Mouse (Mus musculus): ENCODE data around the gene Cemip. TPM values are rescaled to one million over a fixed set of nuclear protein-coding genes. Genes with fewer than 3 reads are reported as not detected.

The Cemip gene
- total and polyA plus RNA-seq, 3 experiments: under 0.01 TPM; not detected in 2

DNA sequence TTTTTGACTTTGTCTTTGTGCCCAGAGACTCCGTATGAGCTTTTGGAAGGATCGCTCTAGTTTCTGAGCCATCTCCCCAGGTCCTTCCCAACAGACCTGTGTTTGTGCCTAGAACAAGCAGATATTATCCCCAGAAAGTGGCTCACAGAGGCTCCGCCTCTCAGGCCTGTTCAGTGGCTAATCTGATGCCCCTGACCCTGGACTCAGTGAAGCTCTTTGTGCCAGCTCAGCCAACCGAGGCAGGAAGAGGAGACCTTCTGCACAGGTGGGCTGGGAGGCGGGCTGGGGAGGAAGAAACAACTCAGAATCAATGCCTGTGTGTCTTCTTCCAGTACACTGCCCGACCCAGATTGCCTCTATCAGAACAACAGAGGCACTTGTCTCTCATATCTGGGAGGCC lies 81.9 kb downstream of the Cemip start:
- Histone ChIP-seq H3K4me3 (replicated peaks in 1 of 3; ENCODE audit: low read depth in 2 of 3, low read length in 2 of 3, poor library complexity in 1 of 3) (no peak overlapping the region), H3K27me3 (replicated peaks) (peaks cover 17% of the 10 kb centered on the region), H3K4me1 (ENCODE audit: control insufficient read depth in 1 of 2, insufficient read depth in 2 of 2) (no peaks in the 10 kb centered on the region; a peak in 1 of 4 replicates), H3K79me2 (replicated peaks; ENCODE audit: control insufficient read depth, extremely low read depth, insufficient read depth, poor library complexity, severe bottlenecking) (no peaks in the 10 kb centered on the region), H3K27ac (ENCODE audit: insufficient read depth, low read depth) (no peak overlapping the region), H3K4me2 (ENCODE audit: insufficient read depth, low read depth, poor library complexity, severe bottlenecking) (no peak overlapping the region), H3K9ac (ENCODE audit: insufficient read depth, low read depth) (no peak overlapping the region), H3K36me3 (replicated peaks in 1 of 2; ENCODE audit: control insufficient read depth in 1 of 2, insufficient read depth in 1 of 2, low read length in 1 of 2) (no peaks in the 10 kb centered on the region), H3K9me3 (replicated peaks; ENCODE audit: low read length) (no peaks in the 10 kb centered on the region)
- dilution Hi-C loops (cut with MboI; ENCODE audit: extremely low pct_ligation_motif_present, extremely low pct_unique_long_range_greater_than_20kb, low sequenced_read_pairs): no loop called here
- no peak for DNase-seq (ENCODE audit: extremely low read depth)
- in situ Hi-C loops (cut with MboI; ENCODE audit: low pct_ligation_motif_present, low pct_unique_long_range_greater_than_20kb, low sequenced_read_pairs): no loop called here
- TF ChIP-seq ZKSCAN1 (IDR thresholded peaks at IDR 0.05; ENCODE audit: borderline replicate concordance, low read depth, low read length) (no peak), RAD21 (IDR thresholded peaks at IDR 0.05; ENCODE audit: low read depth, low read length) (no peak), SMC3 (IDR thresholded peaks at IDR 0.05; ENCODE audit: low read depth, low read length) (no peak), GABPA (IDR thresholded peaks at IDR 0.05; ENCODE audit: insufficient replicate concordance, low read depth, low read length) (no peak), MXI1 (IDR thresholded peaks at IDR 0.05; ENCODE audit: low read depth, low read length) (no peak), BHLHE40 (IDR thresholded peaks at IDR 0.05; ENCODE audit: low read depth, low read length) (no peak), RCOR1 (conservative IDR thresholded peaks at IDR 0.05; ENCODE audit: low read depth, low read length) (no peak), JUND (conservative IDR thresholded peaks at IDR 0.05; ENCODE audit: low read depth, low read length) (no peak), MAZ (IDR thresholded peaks at IDR 0.05; ENCODE audit: low read depth, low read length) (no peak), POLR2A (IDR thresholded peaks at IDR 0.05; ENCODE audit: low read depth, low read length) (no peak), NRF1 (IDR thresholded peaks at IDR 0.05; ENCODE audit: low read depth, low read length) (no peak), ZC3H11A (IDR thresholded peaks at IDR 0.05; ENCODE audit: low read depth, low read length) (no peak), TCF12 (IDR thresholded peaks at IDR 0.05; ENCODE audit: low read depth, low read length) (no peak), E2F4 (IDR thresholded peaks at IDR 0.05; ENCODE audit: insufficient replicate concordance, low read depth, low read length) (no peak), ZMIZ1 (IDR thresholded peaks at IDR 0.05; ENCODE audit: low read depth, low read length) (no peak)

DNA sequence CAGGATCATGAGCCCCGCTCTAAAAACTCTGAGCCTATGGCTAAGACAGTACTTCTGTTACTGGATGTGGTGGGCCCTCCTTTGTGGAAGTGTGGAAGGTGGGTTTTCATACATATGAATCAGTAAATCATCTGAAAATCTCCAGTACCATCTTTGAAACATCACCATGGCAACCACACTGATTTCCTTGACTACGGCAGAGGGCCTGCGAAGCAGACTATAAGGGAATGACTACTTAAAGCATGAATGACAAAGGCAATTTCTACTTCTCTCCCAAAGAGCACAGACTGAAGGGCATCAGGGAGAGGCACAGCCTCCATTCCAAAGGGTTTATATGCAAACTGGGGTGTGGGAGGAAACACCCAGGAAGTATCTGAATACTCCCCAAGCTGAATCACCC lies 84.8 kb downstream of the Cemip start:
- no peak overlapping the region for H3K4me3 ChIP-seq (replicated peaks in 1 of 3; ENCODE audit: low read depth in 2 of 3, low read length in 2 of 3, poor library complexity in 1 of 3)
- no peak overlapping the region for H3K27ac ChIP-seq (ENCODE audit: insufficient read depth, low read depth)
- H3K36me3 ChIP-seq (replicated peaks in 1 of 2; ENCODE audit: control insufficient read depth in 1 of 2, insufficient read depth in 1 of 2, low read length in 1 of 2): no peaks in the 10 kb centered on the region
- H3K4me2 ChIP-seq (ENCODE audit: insufficient read depth, low read depth, poor library complexity, severe bottlenecking): no peak overlapping the region
- H3K27me3 ChIP-seq (replicated peaks): peaks cover 37% of the 10 kb centered on the region
- no peak overlapping the region for H3K9ac ChIP-seq (ENCODE audit: insufficient read depth, low read depth)
- no peak for DNase-seq (ENCODE audit: extremely low read depth)
- H3K79me2 ChIP-seq (replicated peaks; ENCODE audit: control insufficient read depth, extremely low read depth, insufficient read depth, poor library complexity, severe bottlenecking): no peaks in the 10 kb centered on the region
- TF ChIP-seq MYC (IDR thresholded peaks at IDR 0.05; ENCODE audit: low read depth, low read length) (no peak), MAX (IDR thresholded peaks at IDR 0.05; ENCODE audit: low read length) (no peak), MEF2A (IDR thresholded peaks at IDR 0.05; ENCODE audit: borderline replicate concordance, low read depth, low read length) (no peak), ZNF384 (IDR thresholded peaks at IDR 0.05; ENCODE audit: low read depth, low read length) (no peak), ETS1 (conservative IDR thresholded peaks at IDR 0.05; ENCODE audit: low read depth, low read length) (no peak), KAT2A (IDR thresholded peaks at IDR 0.05; ENCODE audit: insufficient replicate concordance, low read length) (no peak), POLR2A (IDR thresholded peaks at IDR 0.05; ENCODE audit: low read depth, low read length) (no peak), EP300 (IDR thresholded peaks at IDR 0.05; ENCODE audit: low read length) (no peak), MAFK (IDR thresholded peaks at IDR 0.05; ENCODE audit: insufficient replicate concordance, low read length) (no peak), MAZ (IDR thresholded peaks at IDR 0.05; ENCODE audit: low read depth, low read length) (no peak), UBTF (IDR thresholded peaks at IDR 0.05; ENCODE audit: low read depth, low read length) (no peak), JUND (conservative IDR thresholded peaks at IDR 0.05; ENCODE audit: low read depth, low read length) (no peak), PAX5 (IDR thresholded peaks at IDR 0.05; ENCODE audit: low read length) (no peak), BHLHE40 (IDR thresholded peaks at IDR 0.05; ENCODE audit: low read depth, low read length) (no peak)
- dilution Hi-C loops (cut with MboI; ENCODE audit: extremely low pct_ligation_motif_present, extremely low pct_unique_long_range_greater_than_20kb, low sequenced_read_pairs): no loop called here
- no peaks in the 10 kb centered on the region; a peak in 1 of 4 replicates for H3K4me1 ChIP-seq (ENCODE audit: control insufficient read depth in 1 of 2, insufficient read depth in 2 of 2)
- in situ Hi-C loops (cut with MboI; ENCODE audit: low pct_ligation_motif_present, low pct_unique_long_range_greater_than_20kb, low sequenced_read_pairs): no loop called here
- H3K9me3 ChIP-seq (replicated peaks; ENCODE audit: low read length): no peaks in the 10 kb centered on the region

Measured in CH12.LX (cell line).